Mouse (Mus musculus): ENCODE results near the gene Zbtb16.

Gene Zbtb16

DNA sequence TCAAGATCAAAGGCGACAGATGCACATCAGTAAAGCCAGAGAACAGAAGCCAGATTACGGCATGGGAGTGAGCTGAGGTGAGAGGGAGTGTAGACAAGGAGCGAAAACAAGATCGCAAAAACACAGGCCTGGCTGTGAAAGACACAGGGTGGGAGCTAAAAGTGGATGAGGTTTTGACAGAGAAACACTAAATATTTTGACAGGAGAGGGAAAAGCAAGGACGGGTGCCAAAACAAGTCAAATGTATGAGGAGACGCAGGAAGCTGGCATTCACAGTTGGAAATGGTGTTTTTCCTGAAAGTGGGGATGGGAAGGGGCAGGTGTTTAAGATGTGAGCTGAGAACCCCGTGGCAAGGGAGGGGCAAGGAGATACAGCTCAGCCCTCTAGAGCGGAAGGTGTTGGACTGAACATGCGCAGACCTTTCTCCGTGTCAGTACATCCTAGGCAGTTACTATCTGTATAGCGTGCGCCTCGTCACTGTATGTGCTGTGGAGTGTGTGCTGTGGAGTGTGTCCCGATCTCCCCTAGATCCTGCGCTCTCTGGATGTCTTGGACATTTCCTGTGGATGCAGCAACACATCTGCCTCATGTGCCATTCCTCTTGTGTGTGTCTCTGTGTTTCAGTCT, 197.7 kb downstream of the Zbtb16 start:
- H3K36me3 ChIP-seq (ENCODE audit: control insufficient read depth, insufficient read depth, low read length, poor library complexity, severe bottlenecking): no peaks in the 10 kb centered on the region
- H3K27me3 ChIP-seq (ENCODE audit: control insufficient read depth, insufficient read depth, low read length, poor library complexity, severe bottlenecking): no peaks in the 10 kb centered on the region
- no peak for DNase-seq (ENCODE audit: low read depth, low spot score)

DNA sequence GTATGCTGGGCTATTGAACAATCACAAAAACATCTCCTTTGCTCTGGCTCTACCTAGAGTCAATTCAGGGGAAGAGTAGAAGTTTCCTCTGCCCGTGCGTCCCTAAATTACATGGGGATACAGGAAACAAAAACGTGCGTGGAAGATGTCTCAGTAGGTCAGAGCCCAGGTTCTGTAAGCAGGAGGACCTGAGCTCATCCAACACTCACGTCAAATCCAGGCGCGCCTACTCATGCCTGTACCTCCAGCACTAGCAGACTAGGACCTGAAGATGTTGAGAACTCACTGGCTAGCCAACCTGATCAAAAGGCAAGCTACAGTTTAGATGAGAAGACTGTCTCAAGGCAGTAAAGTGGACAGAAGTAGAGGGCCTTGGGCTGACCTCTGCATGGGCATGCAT, 198.9 kb downstream of the Zbtb16 start:
- no peak for DNase-seq (ENCODE audit: low read depth, low spot score)
- Histone ChIP-seq H3K36me3 (ENCODE audit: control insufficient read depth, insufficient read depth, low read length, poor library complexity, severe bottlenecking) (no peaks in the 10 kb centered on the region), H3K27me3 (ENCODE audit: control insufficient read depth, insufficient read depth, low read length, poor library complexity, severe bottlenecking) (no peaks in the 10 kb centered on the region)

DNA sequence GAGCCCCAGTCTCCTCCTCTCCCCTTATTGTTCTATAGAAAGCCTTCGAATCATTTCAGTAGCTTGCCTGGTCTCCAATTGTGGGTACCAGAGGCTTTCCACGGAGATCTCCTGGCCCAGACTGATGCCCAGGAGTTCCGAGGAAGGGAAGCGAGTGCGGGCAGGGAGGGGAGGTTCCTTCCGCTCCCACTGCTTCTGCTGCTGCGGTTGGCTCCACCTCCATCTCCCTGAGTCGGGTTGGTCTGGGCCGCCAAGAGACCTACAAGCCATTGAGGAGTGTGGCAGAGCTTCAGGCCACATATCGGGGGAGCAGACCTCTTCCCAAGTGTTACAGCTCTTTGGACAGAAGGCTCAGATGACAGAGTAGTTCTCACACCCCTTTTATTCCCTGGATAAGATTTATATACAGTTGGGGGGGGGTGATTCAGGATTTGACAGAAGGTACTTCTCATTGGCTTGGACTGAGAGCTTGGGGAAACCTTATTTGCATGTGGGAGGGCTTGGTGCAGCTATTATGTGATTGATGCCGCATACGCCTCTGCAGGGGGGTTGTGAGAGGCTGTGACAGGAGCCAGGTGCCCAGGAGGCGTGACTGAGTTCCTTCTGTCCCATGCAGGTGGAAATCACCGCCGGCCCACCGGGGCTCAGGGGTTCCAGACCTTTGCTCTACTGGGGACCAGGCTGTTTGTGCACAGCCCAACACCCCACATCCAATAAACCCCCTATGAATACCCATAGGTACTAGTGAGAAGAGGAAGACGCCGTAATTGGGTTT, 200.3 kb downstream of the Zbtb16 start:
- no peak for DNase-seq (ENCODE audit: low read depth, low spot score)
- Histone ChIP-seq H3K36me3 (ENCODE audit: control insufficient read depth, insufficient read depth, low read length, poor library complexity, severe bottlenecking) (no peaks in the 10 kb centered on the region), H3K27me3 (ENCODE audit: control insufficient read depth, insufficient read depth, low read length, poor library complexity, severe bottlenecking) (no peaks in the 10 kb centered on the region)

DNA sequence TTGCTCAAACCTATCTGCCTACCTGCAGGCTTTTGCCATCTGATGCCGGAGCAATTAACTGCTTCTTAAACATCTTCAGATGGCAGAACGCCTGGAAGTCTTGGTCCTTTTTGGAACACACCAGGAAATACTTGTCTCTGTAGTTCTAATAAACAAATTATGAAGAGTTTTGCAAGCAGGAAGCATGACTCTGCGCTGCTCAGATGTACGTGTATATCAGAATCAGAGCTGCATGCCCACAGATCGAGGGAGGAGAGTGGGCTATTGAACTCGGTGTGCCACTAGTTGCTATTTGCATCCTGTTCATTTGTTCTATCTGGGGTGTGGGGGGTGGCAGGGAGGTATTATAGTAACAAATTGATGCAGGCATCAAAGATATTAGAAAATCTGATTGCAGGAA, 202.9 kb downstream of the Zbtb16 start:
- Histone ChIP-seq H3K36me3 (ENCODE audit: control insufficient read depth, insufficient read depth, low read length, poor library complexity, severe bottlenecking) (no peaks in the 10 kb centered on the region), H3K27me3 (ENCODE audit: control insufficient read depth, insufficient read depth, low read length, poor library complexity, severe bottlenecking) (no peaks in the 10 kb centered on the region)
- DNase-seq (ENCODE audit: low read depth, low spot score): no peak

DNA sequence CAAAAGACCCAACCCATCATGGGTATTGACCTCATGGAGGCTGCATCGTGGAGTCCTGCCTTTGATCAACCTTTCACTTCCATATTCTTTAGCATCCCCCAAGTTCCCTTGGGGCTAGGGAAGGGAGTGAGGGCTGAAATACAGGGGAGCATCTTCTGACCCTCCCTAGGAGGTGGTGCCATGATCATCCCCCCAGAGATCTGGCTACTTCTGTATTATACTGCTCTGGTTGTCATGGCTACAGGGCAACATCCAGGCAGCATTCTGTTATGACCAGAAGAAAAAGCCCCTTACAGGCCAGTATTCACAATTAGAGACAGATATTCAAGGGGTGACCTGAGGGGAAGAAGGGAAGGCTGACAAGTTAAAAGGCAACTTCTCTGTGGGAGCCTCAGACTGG, 216.8 kb downstream of the Zbtb16 start:
- DNase-seq (ENCODE audit: low read depth, low spot score): no peak
- H3K36me3 ChIP-seq (ENCODE audit: control insufficient read depth, insufficient read depth, low read length, poor library complexity, severe bottlenecking): no peaks in the 10 kb centered on the region
- H3K27me3 ChIP-seq (ENCODE audit: control insufficient read depth, insufficient read depth, low read length, poor library complexity, severe bottlenecking): no peaks in the 10 kb centered on the region; the same call in 1 of the 2 replicates

DNA sequence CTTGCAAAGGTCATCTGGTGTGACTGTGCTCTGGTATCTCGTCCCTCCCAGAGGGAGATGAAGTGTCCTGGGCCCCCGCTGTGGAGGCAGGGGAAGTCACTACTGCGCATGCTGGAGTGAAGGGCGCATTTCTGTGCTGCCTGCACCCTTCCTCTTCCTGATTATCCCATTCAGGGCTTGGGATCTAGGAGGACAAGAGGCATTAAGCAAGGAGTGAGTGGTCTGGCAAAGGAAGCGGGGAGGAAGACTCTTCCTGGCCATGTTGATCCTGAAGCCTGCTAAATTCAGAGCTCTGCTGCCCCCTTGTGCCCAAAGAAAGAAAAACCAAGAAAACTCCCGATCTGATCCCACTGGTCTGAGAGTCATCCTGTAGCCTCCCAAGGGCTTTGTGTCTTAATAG, 217.4 kb downstream of the Zbtb16 start:
- no peaks in the 10 kb centered on the region; the same call in 1 of the 2 replicates for H3K27me3 ChIP-seq (ENCODE audit: control insufficient read depth, insufficient read depth, low read length, poor library complexity, severe bottlenecking)
- no peaks in the 10 kb centered on the region for H3K36me3 ChIP-seq (ENCODE audit: control insufficient read depth, insufficient read depth, low read length, poor library complexity, severe bottlenecking)
- peak; percentile 66 for DNase-seq (ENCODE audit: low read depth, low spot score)

DNA sequence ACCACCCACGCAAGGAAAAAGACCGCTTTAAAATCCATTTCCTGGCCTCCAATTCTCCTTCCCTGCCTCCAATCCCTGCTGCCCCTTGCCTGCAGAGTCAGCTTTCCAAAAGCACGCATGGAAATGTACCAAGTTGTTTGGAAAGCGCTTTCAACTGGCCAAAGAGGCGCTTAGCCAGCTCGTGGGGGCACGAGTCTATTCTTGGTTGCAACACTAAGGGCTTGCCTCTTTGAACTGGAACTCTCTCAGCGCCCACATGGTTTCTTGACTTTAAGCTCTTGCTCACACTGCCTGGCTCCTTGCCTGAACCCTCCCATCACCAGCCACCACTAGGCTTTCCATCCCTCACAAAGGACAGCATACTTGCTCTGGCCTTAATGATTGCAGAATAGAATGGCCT, 217.9 kb downstream of the Zbtb16 start:
- Histone ChIP-seq H3K27me3 (ENCODE audit: control insufficient read depth, insufficient read depth, low read length, poor library complexity, severe bottlenecking) (no peaks in the 10 kb centered on the region; the same call in 1 of the 2 replicates), H3K36me3 (ENCODE audit: control insufficient read depth, insufficient read depth, low read length, poor library complexity, severe bottlenecking) (no peaks in the 10 kb centered on the region)
- no peak for DNase-seq (ENCODE audit: low read depth, low spot score)

DNA sequence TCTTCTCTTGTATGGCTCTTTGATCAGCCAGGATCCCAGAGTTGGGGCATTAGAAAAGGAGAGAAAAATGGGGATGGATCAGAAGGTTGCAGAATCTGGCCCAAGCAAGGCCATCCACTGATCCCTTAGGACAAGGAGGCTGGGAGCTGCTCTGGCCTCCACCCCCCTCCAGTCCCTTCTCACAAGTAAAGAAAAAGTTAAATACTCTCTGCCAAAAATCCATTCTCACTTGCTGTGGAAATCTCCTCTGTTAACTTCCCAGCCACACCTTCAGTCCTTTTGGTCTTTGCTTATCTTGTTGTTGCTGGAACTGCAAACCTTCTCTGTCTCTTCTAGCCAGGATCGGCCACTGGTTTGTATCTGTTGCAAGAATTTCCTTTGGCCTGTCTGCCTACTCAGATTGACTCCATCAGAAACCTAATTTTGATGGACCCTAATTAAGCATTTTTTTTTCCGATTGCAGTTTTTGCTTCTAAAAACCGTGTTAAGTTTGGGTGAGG, 218.5 kb downstream of the Zbtb16 start:
- DNase-seq (ENCODE audit: low read depth, low spot score): no peak
- H3K36me3 ChIP-seq (ENCODE audit: control insufficient read depth, insufficient read depth, low read length, poor library complexity, severe bottlenecking): no peaks in the 10 kb centered on the region

DNA sequence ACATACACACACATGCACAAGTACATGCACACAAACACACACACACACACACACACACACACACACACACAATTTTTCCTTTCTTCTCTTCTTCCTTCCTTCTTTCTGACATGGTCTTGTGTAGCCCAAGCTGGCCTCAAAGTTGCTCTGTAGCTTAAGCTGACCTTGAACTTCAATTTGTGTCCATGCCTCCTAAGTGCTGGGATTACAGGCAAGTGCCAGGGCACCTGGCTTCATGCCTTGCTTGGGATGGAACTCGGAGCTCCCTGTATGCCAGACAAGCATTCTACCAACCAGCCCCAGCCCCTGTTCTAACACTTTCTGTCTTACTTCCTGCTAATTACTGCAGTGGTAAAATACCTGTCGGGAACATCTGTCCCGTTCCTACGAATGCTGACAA, 222.8 kb downstream of the Zbtb16 start:
- Histone ChIP-seq H3K36me3 (ENCODE audit: control insufficient read depth, insufficient read depth, low read length, poor library complexity, severe bottlenecking) (no peaks in the 10 kb centered on the region), H3K27me3 (ENCODE audit: control insufficient read depth, insufficient read depth, low read length, poor library complexity, severe bottlenecking) (no peaks in the 10 kb centered on the region; the same call in 1 of the 2 replicates)
- DNase-seq (ENCODE audit: low read depth, low spot score): no peak

More for the DNA sequence above, 218.5 kb downstream of the Zbtb16 start:
- no peaks in the 10 kb centered on the region; the same call in 1 of the 2 replicates for H3K27me3 ChIP-seq (ENCODE audit: control insufficient read depth, insufficient read depth, low read length, poor library complexity, severe bottlenecking)

DNA sequence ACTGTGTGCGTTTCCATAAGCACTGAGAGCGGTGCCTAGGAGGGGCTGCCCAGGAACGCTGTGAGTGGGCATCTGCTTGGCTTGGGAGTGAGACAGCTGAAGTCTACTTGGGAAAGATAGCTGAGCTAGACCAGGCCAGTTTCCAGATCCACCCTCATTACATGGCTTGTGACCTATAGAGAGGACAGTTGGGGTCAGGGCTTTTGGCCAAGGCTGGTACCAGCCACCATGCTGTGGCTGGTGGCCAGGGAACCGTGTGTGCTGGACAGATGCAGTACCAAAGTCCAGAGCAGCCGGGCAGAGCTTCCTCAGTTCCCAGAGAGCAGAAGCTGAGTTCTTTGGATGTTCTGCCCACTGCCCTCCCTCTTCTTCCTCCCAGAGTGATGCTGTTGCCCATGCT, 223.5 kb downstream of the Zbtb16 start:
- Histone ChIP-seq H3K27me3 (ENCODE audit: control insufficient read depth, insufficient read depth, low read length, poor library complexity, severe bottlenecking) (no peaks in the 10 kb centered on the region; the same call in 1 of the 2 replicates), H3K36me3 (ENCODE audit: control insufficient read depth, insufficient read depth, low read length, poor library complexity, severe bottlenecking) (no peaks in the 10 kb centered on the region)
- DNase-seq (ENCODE audit: low read depth, low spot score): no peak

DNA sequence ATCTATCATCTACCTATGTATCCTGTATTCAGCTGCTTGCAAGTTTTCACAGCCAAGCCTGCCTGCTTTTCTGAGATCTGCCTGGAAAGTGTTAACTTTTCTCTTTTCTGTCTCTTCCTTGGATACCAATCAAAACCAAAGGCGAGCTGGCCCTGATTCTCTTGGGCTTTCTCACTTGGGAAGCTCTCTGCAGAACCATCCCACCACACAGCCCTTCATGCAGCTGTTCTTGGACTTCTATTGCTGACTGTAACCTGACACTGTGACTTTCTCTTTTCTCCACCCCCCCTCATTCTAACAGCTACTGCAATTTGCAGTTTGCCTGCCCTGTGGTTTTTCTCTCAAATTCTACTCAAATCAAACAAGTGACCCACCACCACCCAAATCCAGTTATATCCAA, 225.0 kb downstream of the Zbtb16 start:
- Histone ChIP-seq H3K36me3 (ENCODE audit: control insufficient read depth, insufficient read depth, low read length, poor library complexity, severe bottlenecking) (no peaks in the 10 kb centered on the region), H3K27me3 (ENCODE audit: control insufficient read depth, insufficient read depth, low read length, poor library complexity, severe bottlenecking) (no peaks in the 10 kb centered on the region; the same call in 1 of the 2 replicates)
- no peak for DNase-seq (ENCODE audit: low read depth, low spot score)

DNA sequence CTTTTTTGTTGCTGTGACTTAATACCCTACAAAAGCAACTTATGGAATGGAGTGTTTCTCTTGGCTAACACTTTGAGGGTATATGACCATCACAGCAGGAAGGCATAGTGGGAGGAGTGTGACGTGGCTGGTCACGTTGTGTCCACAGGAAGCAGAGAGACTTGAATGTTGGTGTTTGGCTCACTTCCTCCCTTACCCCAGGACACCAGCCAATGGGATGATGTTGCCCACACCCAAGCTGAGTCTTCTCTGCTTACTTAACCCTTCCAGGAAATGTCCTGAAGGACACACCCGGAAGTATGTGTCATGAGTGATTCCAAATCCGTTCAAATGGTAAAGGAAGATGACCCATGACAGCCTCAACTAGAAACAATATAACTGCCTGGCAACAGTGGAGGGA, 226.3 kb downstream of the Zbtb16 start:
- Histone ChIP-seq H3K27me3 (ENCODE audit: control insufficient read depth, insufficient read depth, low read length, poor library complexity, severe bottlenecking) (no peaks in the 10 kb centered on the region; the same call in 1 of the 2 replicates), H3K36me3 (ENCODE audit: control insufficient read depth, insufficient read depth, low read length, poor library complexity, severe bottlenecking) (no peaks in the 10 kb centered on the region)
- no peak for DNase-seq (ENCODE audit: low read depth, low spot score)

DNA sequence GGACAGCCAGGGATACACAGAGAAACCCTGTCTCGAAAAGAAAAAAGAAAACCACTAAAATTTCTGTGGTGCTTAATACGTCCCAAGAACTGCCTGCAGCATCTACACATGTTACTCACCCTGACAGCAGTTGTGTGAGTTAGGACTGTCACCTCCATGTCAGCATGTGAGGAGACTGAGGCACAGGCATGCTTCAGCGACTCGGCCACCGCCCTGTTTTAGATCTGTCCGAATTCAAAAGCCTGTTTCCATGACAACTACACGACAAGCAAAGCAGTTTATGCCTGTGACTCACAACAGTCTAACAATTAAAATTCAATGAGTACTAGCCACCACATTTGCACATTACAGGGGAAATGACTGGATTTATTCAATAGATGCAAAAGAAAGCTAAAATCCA, 228.6 kb downstream of the Zbtb16 start:
- H3K27me3 ChIP-seq (ENCODE audit: control insufficient read depth, insufficient read depth, low read length, poor library complexity, severe bottlenecking): no peaks in the 10 kb centered on the region
- H3K36me3 ChIP-seq (ENCODE audit: control insufficient read depth, insufficient read depth, low read length, poor library complexity, severe bottlenecking): no peaks in the 10 kb centered on the region
- no peak for DNase-seq (ENCODE audit: low read depth, low spot score)

DNA sequence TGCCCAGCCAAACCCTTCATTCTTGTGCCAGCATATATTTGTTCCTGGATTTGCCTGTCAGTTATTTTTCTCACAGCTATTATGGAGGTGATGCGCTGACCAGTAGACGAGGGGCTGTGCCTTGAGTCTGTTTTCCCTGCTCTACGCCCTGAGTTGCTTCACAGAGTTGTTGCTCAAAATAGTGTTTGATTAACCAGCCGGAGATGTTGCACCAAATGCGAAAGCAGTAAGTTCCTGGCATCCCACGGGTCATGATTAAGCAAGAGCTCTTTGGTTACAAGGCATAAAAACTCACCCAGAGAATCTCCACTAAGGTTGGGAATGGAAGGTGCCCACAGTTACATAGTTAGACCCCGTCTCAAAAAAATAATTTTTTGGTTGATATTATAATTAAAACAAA, 229.9 kb downstream of the Zbtb16 start:
- H3K27me3 ChIP-seq (ENCODE audit: control insufficient read depth, insufficient read depth, low read length, poor library complexity, severe bottlenecking): no peaks in the 10 kb centered on the region
- no peak for DNase-seq (ENCODE audit: low read depth, low spot score)
- H3K36me3 ChIP-seq (ENCODE audit: control insufficient read depth, insufficient read depth, low read length, poor library complexity, severe bottlenecking): no peaks in the 10 kb centered on the region

DNA sequence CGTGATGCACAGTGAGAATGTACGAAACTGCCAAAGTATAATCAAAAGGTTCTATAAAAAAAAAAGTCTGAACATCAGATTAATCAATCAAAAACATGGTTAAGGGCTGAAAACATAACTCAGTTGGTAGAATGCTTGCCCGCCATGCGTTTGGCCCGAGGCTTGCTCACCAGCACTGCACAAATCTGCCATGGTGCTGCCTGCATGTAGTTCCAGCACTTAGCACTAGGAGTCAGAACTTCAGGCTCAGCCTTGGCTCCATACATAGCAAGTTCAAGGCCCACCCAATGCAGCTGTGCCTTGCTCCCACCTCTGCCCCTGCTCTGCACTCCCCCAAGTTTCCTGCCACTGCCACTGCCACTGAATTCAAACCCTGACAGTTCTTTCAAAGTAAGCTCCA, 230.3 kb downstream of the Zbtb16 start:
- DNase-seq (ENCODE audit: low read depth, low spot score): no peak
- Histone ChIP-seq H3K27me3 (ENCODE audit: control insufficient read depth, insufficient read depth, low read length, poor library complexity, severe bottlenecking) (no peaks in the 10 kb centered on the region), H3K36me3 (ENCODE audit: control insufficient read depth, insufficient read depth, low read length, poor library complexity, severe bottlenecking) (no peaks in the 10 kb centered on the region)

Measured in splenic B cell, adult 2 months (primary cell).